Comparison of ENCODE assay signal across 8 mouse cellular contexts in genomic region chr11:98968716-98969495, GRCm38 (mm10). TPM values are rescaled to one million over a fixed set of nuclear protein-coding genes. Genes with fewer than 3 reads are reported as not detected.
DNase-seq lines count a peak whose midpoint lies in the region; ATAC-seq and TF ChIP-seq lines count a peak whose summit lies in the region.

No protein-coding gene starts in this region.

- TF ChIP-seq CTCF in thymus, adult 2 months (IDR thresholded peaks at IDR 0.05; ENCODE audit: borderline replicate concordance, control insufficient read depth, extremely low read depth, insufficient read depth, low read length, poor library complexity): no peak
- no peak for TF ChIP-seq CTCF in midbrain, postnatal 0 days (IDR thresholded peaks at IDR 0.05)

- DNase-seq in cerebellum, adult 9-10 months: peak; percentile 38
- no peak for DNase-seq in cerebellum, postnatal 36 days
- peak; percentile 48 for DNase-seq in thymus, postnatal 0 days (ENCODE audit: low spot score)
- DNase-seq in thymus, adult 2 months: no peak
- peak; percentile 41 for DNase-seq in induced T-regulatory cell, adult 2 months (ENCODE audit: low read depth)
- DNase-seq in midbrain, postnatal 0 days (ENCODE audit: low spot score): peak; percentile 63
- no peak for DNase-seq in frontal cortex, postnatal 25 days (ENCODE audit: low spot score in 2 of 2)

- no peaks in the 10 kb centered on the region for H3K27me3 ChIP-seq in thymus, adult 2 months (ENCODE audit: control insufficient read depth, insufficient read depth, low read length)
- no peaks in the 10 kb centered on the region for H3K27me3 ChIP-seq in midbrain, postnatal 0 days (ENCODE audit: insufficient read depth, low read length)

- peaks cover 50% of the 10 kb centered on the region for H3K4me1 ChIP-seq in thymus, adult 2 months (replicated peaks; ENCODE audit: control insufficient read depth, insufficient read depth, low read length)
- peaks cover 18% of the 10 kb centered on the region for H3K4me1 ChIP-seq in midbrain, postnatal 0 days (ENCODE audit: insufficient read depth, low read length)

- WGBS in thymus, adult 2 months: 61% methylated on average over 20 of the region's 20 CpGs
- 5% methylated on average over 20 of the region's 20 CpGs for WGBS in midbrain, postnatal 0 days

- ATAC-seq in midbrain, postnatal 0 days (ENCODE audit: low FRiP score): no peak
- no peak for ATAC-seq in megakaryocyte-erythroid progenitor cell, adult 5-6 weeks (replicated peaks; ENCODE audit: low FRiP score, low TSS enrichment, poor library complexity, severe bottlenecking)

- no peak overlapping the region for H3K4me3 ChIP-seq in thymus, adult 2 months (ENCODE audit: control insufficient read depth, insufficient read depth, low read length)
- no peak overlapping the region for H3K4me3 ChIP-seq in midbrain, postnatal 0 days (ENCODE audit: low read depth, low read length)

- 0 out of 2 replicates have a peak overlapping the region, but pooled peaks have one; percentile 15 for H3K9ac ChIP-seq in midbrain, postnatal 0 days (replicated peaks; ENCODE audit: low read length, poor library complexity, severe bottlenecking)

- no peak overlapping the region for H3K27ac ChIP-seq in thymus, adult 2 months (ENCODE audit: control insufficient read depth, insufficient read depth, low read length)
- H3K27ac ChIP-seq in midbrain, postnatal 0 days (ENCODE audit: low read depth, low read length): no peak overlapping the region

- H3K9me3 ChIP-seq in midbrain, postnatal 0 days (ENCODE audit: low read length): no peaks in the 10 kb centered on the region

- H3K36me3 ChIP-seq in thymus, adult 2 months (ENCODE audit: control insufficient read depth, insufficient read depth, low read length): peaks cover 42% of the 10 kb centered on the region
- H3K36me3 ChIP-seq in midbrain, postnatal 0 days (ENCODE audit: insufficient read depth, low read length): peaks cover 17% of the 10 kb centered on the region

- no peak for TF ChIP-seq POLR2A in thymus, adult 2 months (IDR thresholded peaks at IDR 0.05; ENCODE audit: control insufficient read depth, extremely low read depth, insufficient read depth, low read length, poor library complexity)

- peak overlapping the region; percentile 21; the same call in 1 of the 2 replicates for H3K4me2 ChIP-seq in midbrain, postnatal 0 days (ENCODE audit: low read depth, low read length, poor library complexity, severe bottlenecking)

RNA-seq across cellular contexts. Expression of gene Gjd3, which starts 13.9 kb away (rescaled TPM):
- polyA plus RNA-seq in thymus, postnatal 0 days (2015; fragmentation: Nextera tagmentation; extraction: Ambion mirVana): 0.27 and 0.51 TPM in 2 replicates
- 1.3 and 1.9 TPM in 2 replicates for polyA plus RNA-seq in thymus, adult 2 months (2012; rRNA removed)
- total RNA-seq in midbrain, postnatal 0 days (2014; rRNA removed): 3.0 and 5.1 TPM in 2 replicates
- polyA plus RNA-seq in midbrain, postnatal 0 days (2015; fragmentation: Nextera tagmentation; extraction: Ambion mirVana): 4.5 and 5.1 TPM in 2 replicates
- not detected in 2 replicates for total RNA-seq in megakaryocyte-erythroid progenitor cell, adult 5-6 weeks (2014; fragmentation: Nextera tagmentation)
- not detected in 2 replicates for total RNA-seq in megakaryocyte-erythroid progenitor cell, adult 5-6 weeks (2017)

RNA-seq across cellular contexts. Expression of gene Rara, which starts 41.3 kb away (rescaled TPM):
- polyA plus RNA-seq in thymus, postnatal 0 days (2015; fragmentation: Nextera tagmentation; extraction: Ambion mirVana): 40.4 and 41.0 TPM in 2 replicates
- 63.5 and 74.1 TPM in 2 replicates for polyA plus RNA-seq in thymus, adult 2 months (2012; rRNA removed)
- 14.3 and 20.4 TPM in 2 replicates for total RNA-seq in midbrain, postnatal 0 days (2014; rRNA removed)
- polyA plus RNA-seq in midbrain, postnatal 0 days (2015; fragmentation: Nextera tagmentation; extraction: Ambion mirVana): 8.2 and 8.7 TPM in 2 replicates
- total RNA-seq in megakaryocyte-erythroid progenitor cell, adult 5-6 weeks (2014; fragmentation: Nextera tagmentation): 7.8 and 15.9 TPM in 2 replicates
- total RNA-seq in megakaryocyte-erythroid progenitor cell, adult 5-6 weeks (2017): 2.2 and 3.0 TPM in 2 replicates

RNA-seq across cellular contexts. Expression of gene Top2a, which starts 55.1 kb away (rescaled TPM):
- polyA plus RNA-seq in thymus, postnatal 0 days (2015; fragmentation: Nextera tagmentation; extraction: Ambion mirVana): 298 and 329 TPM in 2 replicates
- 59.2 and 85.6 TPM in 2 replicates for polyA plus RNA-seq in thymus, adult 2 months (2012; rRNA removed)
- 13.9 and 21.1 TPM in 2 replicates for total RNA-seq in midbrain, postnatal 0 days (2014; rRNA removed)
- polyA plus RNA-seq in midbrain, postnatal 0 days (2015; fragmentation: Nextera tagmentation; extraction: Ambion mirVana): 7.4 and 10.0 TPM in 2 replicates
- 363 and 371 TPM in 2 replicates for total RNA-seq in megakaryocyte-erythroid progenitor cell, adult 5-6 weeks (2014; fragmentation: Nextera tagmentation)
- 444 and 492 TPM in 2 replicates for total RNA-seq in megakaryocyte-erythroid progenitor cell, adult 5-6 weeks (2017)

Comparison
In these comparisons a context has a peak if more than half of its experiments do, and no peak if none do; other contexts are left out.
1. DNase-seq: peak in cerebellum, adult 9-10 months (single experiment), thymus, postnatal 0 days (single experiment), induced T-regulatory cell, adult 2 months (single experiment) and midbrain, postnatal 0 days (single experiment); none in cerebellum, postnatal 36 days (0 of 2), thymus, adult 2 months (single experiment) and frontal cortex, postnatal 25 days (0 of 2).